Mouse (Mus musculus): ENCODE data around the gene Vamp8. TPM values are rescaled to one million over a fixed set of nuclear protein-coding genes. Genes with fewer than 3 reads are reported as not detected.

Vamp8 gene
- total RNA-seq (2021), result 10 to 100 TPM; 71.0 to 75.5 TPM
- long read RNA-seq, experiment 1, transcript Vamp8-201 (3 exons, 820 nt), result major isoform, 61 of 67 reads
- long read RNA-seq, experiment 1, partial matches to known transcripts, result 0 of 67 reads
- long read RNA-seq, experiment 1, other reads (novel, unspliced or antisense), result 2 of 67 reads
- long read RNA-seq, experiment 2, transcript Vamp8-201 (3 exons, 820 nt), result major isoform, 55 of 60 reads
- long read RNA-seq, experiment 2, partial matches to known transcripts, result 0 of 60 reads
- long read RNA-seq, experiment 2, other reads (novel, unspliced or antisense), result 1 of 60 reads

GRCm38 (mm10) chr6:72389941-72390771 lies at the start of gene Vamp8:
TSS of gene Vamp8 (minus strand) at chr6:72390703.
- intact Hi-C loops (cut with DNase I), result loop anchor here (5.0 kb wide), 1 partner anchor 43 kb away; the partner anchor contains the start of genes 0610030E20Rik and Usp39
- DNase-seq, result peak; percentile 90 to 93

GRCm38 (mm10) chr6:72439355-72440185 lies 49.1 kb upstream of the Vamp8 start, which contains the start of gene Mat2a:
TSS of gene Mat2a (minus strand) at chr6:72439558.
- intact Hi-C loops (cut with DNase I), result loop anchor here (2.0 to 5.0 kb wide), 4 partner anchors 38 to 95 kb away; no protein-coding TSS in a partner anchor

GRCm38 (mm10) chr6:72438862-72439354 lies 48.4 kb upstream of the Vamp8 start:
- peak; percentile 92 for DNase-seq
- intact Hi-C loops (cut with DNase I), result loop anchor here (2.0 to 5.0 kb wide), 2 partner anchors 53 to 96 kb away; no protein-coding TSS in a partner anchor

More at GRCm38 (mm10) chr6:72439355-72440185, 49.1 kb upstream of the Vamp8 start, which contains the start of gene Mat2a:
- peak; percentile 96 to 97 for DNase-seq

- no peak for DNase-seq
- intact Hi-C loops (cut with DNase I), result loop anchor here (2.0 to 5.0 kb wide), 2 partner anchors 54 to 97 kb away; no protein-coding TSS in a partner anchor
Observed at GRCm38 (mm10) chr6:72438226-72438625, 47.7 kb upstream of the Vamp8 start.

GRCm38 (mm10) chr6:72432153-72432552 lies 41.6 kb upstream of the Vamp8 start:
- intact Hi-C loops (cut with DNase I), result no loop called here

GRCm38 (mm10) chr6:72430989-72431921 lies 40.8 kb upstream of the Vamp8 start:
- no peak for DNase-seq
- intact Hi-C loops (cut with DNase I), result no loop called here

More at GRCm38 (mm10) chr6:72432153-72432552, 41.6 kb upstream of the Vamp8 start:
- no peak for DNase-seq

- intact Hi-C loops (cut with DNase I), result no loop called here
- DNase-seq, result no peak
Observed at GRCm38 (mm10) chr6:72429061-72429842, 38.7 kb upstream of the Vamp8 start.

GRCm38 (mm10) chr6:72428036-72428435 lies 37.5 kb upstream of the Vamp8 start:
- intact Hi-C loops (cut with DNase I), result loop anchor here (1.0 kb wide), 1 partner anchor 107 kb away; no protein-coding TSS in a partner anchor
- DNase-seq, result peak; percentile 82 to 86

- DNase-seq, result no peak
- intact Hi-C loops (cut with DNase I), result no loop called here
Observed at GRCm38 (mm10) chr6:72425646-72426045, 35.1 kb upstream of the Vamp8 start.

GRCm38 (mm10) chr6:72420901-72421300 lies 30.4 kb upstream of the Vamp8 start:
- DNase-seq, result no peak
- intact Hi-C loops (cut with DNase I), result no loop called here

- DNase-seq, result no peak
- intact Hi-C loops (cut with DNase I), result no loop called here
Observed at GRCm38 (mm10) chr6:72419806-72420205, 29.3 kb upstream of the Vamp8 start.

- intact Hi-C loops (cut with DNase I), result no loop called here
- no peak for DNase-seq
Observed at GRCm38 (mm10) chr6:72418279-72418678, 27.8 kb upstream of the Vamp8 start.

- no peak for DNase-seq
- intact Hi-C loops (cut with DNase I), result no loop called here
Observed at GRCm38 (mm10) chr6:72415964-72416772, 25.7 kb upstream of the Vamp8 start.

GRCm38 (mm10) chr6:72415181-72415580 lies 24.7 kb upstream of the Vamp8 start:
- DNase-seq, result no peak
- intact Hi-C loops (cut with DNase I), result no loop called here

GRCm38 (mm10) chr6:72414076-72414756 lies 23.7 kb upstream of the Vamp8 start, which contains the start of gene Ggcx:
TSS of gene Ggcx (plus strand) at chr6:72414308.
- peak; percentile 94 to 97 for DNase-seq
- intact Hi-C loops (cut with DNase I), result no loop called here

GRCm38 (mm10) chr6:72410518-72410917 lies 20.0 kb upstream of the Vamp8 start:
- DNase-seq, result no peak

GRCm38 (mm10) chr6:72410003-72410402 lies 19.5 kb upstream of the Vamp8 start:
- intact Hi-C loops (cut with DNase I), result no loop called here
- no peak for DNase-seq

More at GRCm38 (mm10) chr6:72410518-72410917, 20.0 kb upstream of the Vamp8 start:
- intact Hi-C loops (cut with DNase I), result no loop called here

Measured in heart, postnatal 14 days (tissue).